In genomic region chr5:95964940-95965339, GRCm38 (mm10) we compare ENCODE assay signal across 24 mouse cellular contexts. TPM values are rescaled to one million over a fixed set of nuclear protein-coding genes. Genes with fewer than 3 reads are reported as not detected.
DNase-seq lines count a peak whose midpoint lies in the region; ATAC-seq and TF ChIP-seq lines count a peak whose summit lies in the region.
"Had no signal": no experiment of that assay in that cellular context is flagged by ENCODE, and none has a peak within 500 bp of the region (broad histone marks: within the 10 kb centered on the region; RNA-seq: fewer than 3 reads in every experiment).

No protein-coding gene starts in this region.

- no peaks in the 10 kb centered on the region for H3K79me3 ChIP-seq in C2C12 (ENCODE audit: low read depth)

- no peaks in the 10 kb centered on the region for H3K4me1 ChIP-seq in cerebellum, adult 2 months (ENCODE audit: control insufficient read depth, insufficient read depth, low read length)
- H3K4me1 ChIP-seq in liver, postnatal 0 days (ENCODE audit: insufficient read depth): no peaks in the 10 kb centered on the region
- H3K4me1 ChIP-seq: embryonic facial prominence, embryonic 10.5 days; embryonic facial prominence, embryonic 12.5 days; forebrain, embryonic 13.5 days; forebrain, embryonic 15.5 days had no signal

- H3K36me3 ChIP-seq in C2C12 (ENCODE audit: control insufficient read depth, insufficient read depth): no peaks in the 10 kb centered on the region
- H3K36me3 ChIP-seq in liver, postnatal 0 days (replicated peaks; ENCODE audit: insufficient read depth, low read length): no peaks in the 10 kb centered on the region
- H3K36me3 ChIP-seq: embryonic facial prominence, embryonic 10.5 days; embryonic facial prominence, embryonic 12.5 days; forebrain, embryonic 15.5 days; G1E had no signal

- H3K27me3 ChIP-seq in C2C12 (ENCODE audit: control insufficient read depth, insufficient read depth, insufficient read length): no peaks in the 10 kb centered on the region
- H3K27me3 ChIP-seq in cerebellum, adult 2 months (ENCODE audit: control insufficient read depth, insufficient read depth, low read length): no peaks in the 10 kb centered on the region
- H3K27me3 ChIP-seq in liver, postnatal 0 days (ENCODE audit: insufficient read depth, low read length): no peaks in the 10 kb centered on the region
- H3K27me3 ChIP-seq: embryonic facial prominence, embryonic 12.5 days; forebrain, embryonic 13.5 days; forebrain, embryonic 15.5 days had no signal

- TF ChIP-seq POLR2A in cerebellum, adult 2 months (IDR thresholded peaks at IDR 0.05; ENCODE audit: borderline replicate concordance, insufficient read depth, low read length): no peak

- H3K9ac ChIP-seq in liver, postnatal 0 days (replicated peaks): no peak overlapping the region
- H3K9ac ChIP-seq: embryonic facial prominence, embryonic 12.5 days; forebrain, embryonic 13.5 days; forebrain, embryonic 15.5 days; forebrain, postnatal 0 days had no signal

- H3ac ChIP-seq in C2C12 (ENCODE audit: control insufficient read depth, insufficient read length, low read depth): no peak overlapping the region

- WGBS in cerebellum, adult 2 months: 65% methylated on average over 2 of the region's 2 CpGs
- WGBS in liver, postnatal 0 days (ENCODE audit: insufficient replicate concordance): 51% methylated on average over 2 of the region's 2 CpGs

- H3K4me3 ChIP-seq in C2C12 (ENCODE audit: insufficient read depth, poor library complexity, severe bottlenecking): no peak overlapping the region
- no peak overlapping the region for H3K4me3 ChIP-seq in cerebellum, adult 2 months (replicated peaks; ENCODE audit: insufficient read depth, low read depth, low read length)
- H3K4me3 ChIP-seq in liver, postnatal 0 days (ENCODE audit: low read depth, low read length): no peak overlapping the region
- H3K4me3 ChIP-seq: embryonic facial prominence, embryonic 10.5 days; embryonic facial prominence, embryonic 12.5 days; forebrain, embryonic 13.5 days; forebrain, embryonic 15.5 days had no signal

- no peaks in the 10 kb centered on the region for H3K79me2 ChIP-seq in C2C12 (ENCODE audit: control insufficient read depth, insufficient read depth)

- no peak overlapping the region for H3K4me2 ChIP-seq in liver, postnatal 0 days (ENCODE audit: low read depth, low read length)
- H3K4me2 ChIP-seq: embryonic facial prominence, embryonic 12.5 days; forebrain, embryonic 13.5 days; forebrain, embryonic 15.5 days had no signal

- no peak overlapping the region for H3K27ac ChIP-seq in cerebellum, adult 2 months (ENCODE audit: insufficient read depth, low read length)
- H3K27ac ChIP-seq in liver, postnatal 0 days (ENCODE audit: low read depth): no peak overlapping the region
- H3K27ac ChIP-seq: embryonic facial prominence, embryonic 10.5 days; embryonic facial prominence, embryonic 12.5 days; forebrain, embryonic 13.5 days; forebrain, embryonic 15.5 days had no signal

- DNase-seq in frontal cortex, postnatal 10 days (ENCODE audit: low spot score in 2 of 2): no peak
- peak; percentile 35 for DNase-seq in Muller cell, postnatal 12 days (ENCODE audit: inconsistent ontology term)
- DNase-seq in left cerebral cortex, postnatal 14 days (ENCODE audit: low spot score in 2 of 2): no peak
- DNase-seq in cerebellum, adult 2 months: no peak
- no peak for DNase-seq in liver, postnatal 0 days
- DNase-seq: adrenal gland, adult 2 months; adrenal gland, postnatal 10 days; adrenal gland, postnatal 25 days; B cell, adult 2 months; cerebellum, adult 11-12 months; cerebellum, adult 8-10 months; cerebellum, adult 9-11 months; cerebellum, postnatal 14 days; cerebellum, postnatal 36 days; forebrain, postnatal 0 days had no signal

- ATAC-seq in frontal cortex, adult (ENCODE audit: low TSS enrichment): peak; percentile 72; the same call in 1 of the 2 replicates
- ATAC-seq in liver, postnatal 0 days: no peak
- ATAC-seq: forebrain, embryonic 13.5 days; forebrain, embryonic 15.5 days; forebrain, postnatal 0 days had no signal

- intact Hi-C loops in left cerebral cortex, postnatal 14 days (cut with DNase I): no loop called here

- H3K9me3 ChIP-seq in liver, postnatal 0 days (ENCODE audit: low read length): no peaks in the 10 kb centered on the region
- H3K9me3 ChIP-seq: embryonic facial prominence, embryonic 10.5 days; embryonic facial prominence, embryonic 12.5 days; forebrain, embryonic 13.5 days; forebrain, embryonic 15.5 days; G1E had no signal

- TF ChIP-seq EP300 in liver, postnatal 0 days (IDR thresholded peaks at IDR 0.05; ENCODE audit: low read depth): no peak

- TF ChIP-seq CTCF in C2C12 (IDR thresholded peaks at IDR 0.05; ENCODE audit: control insufficient read depth, insufficient read depth, insufficient read length): no peak
- no peak for TF ChIP-seq CTCF in cerebellum, adult 2 months (IDR thresholded peaks at IDR 0.05; ENCODE audit: borderline replicate concordance, insufficient read depth, low read depth, low read length)
- TF ChIP-seq CTCF in liver, postnatal 0 days (IDR thresholded peaks at IDR 0.05; ENCODE audit: low read depth): no peak

TF ChIP-seq in C2C12, 6 proteins besides CTCF, POLR2A, EP300 and RAD21:
- TF ChIP-seq MYOG (IDR thresholded peaks at IDR 0.05; ENCODE audit: control insufficient read depth, extremely low read depth, insufficient read length) (no peak), FOSL1 (IDR thresholded peaks at IDR 0.05; ENCODE audit: insufficient read depth, low read length, poor library complexity, severe bottlenecking) (peak; percentile 88), USF1 (IDR thresholded peaks at IDR 0.05; ENCODE audit: low read depth) (no peak), MAX (IDR thresholded peaks at IDR 0.05) (no peak), CEBPB (IDR thresholded peaks at IDR 0.05; ENCODE audit: low read depth) (peak; percentile 58), MYOD1 (IDR thresholded peaks at IDR 0.05; ENCODE audit: control insufficient read depth, insufficient read length, low read depth) (peak; percentile 25)

RNA-seq across cellular contexts. Expression of gene Cxcl13, which starts 8.2 kb away (rescaled TPM):
- polyA plus RNA-seq in C2C12 (2012; fragmentation: generic; extraction: Trizol): not detected
- not detected for total RNA-seq in left cerebral cortex, postnatal 14 days (2021)
- polyA plus RNA-seq in cerebellum, adult 2 months (2012; rRNA removed): not detected in 2 replicates
- polyA plus RNA-seq in liver, postnatal 0 days (2015; fragmentation: Nextera tagmentation; extraction: Ambion mirVana): 0.09 and 0.18 TPM in 2 replicates
- total RNA-seq: adrenal gland, postnatal 25 days; common myeloid progenitor, adult 5-6 weeks; forebrain, postnatal 0 days; G1E had no signal
- polyA plus RNA-seq: adrenal gland, adult 2 months; forebrain, embryonic 13.5 days; frontal cortex, adult 2 months; G1E had no signal
